Mouse (Mus musculus) myocyte (in vitro differentiated cells): ENCODE measurements at regions not wholly inside any gene's neighbourhood (a gene's known extent, or its start where the extent isn't known, plus 50 kb on each side); places are given as distances from the start of the nearest gene placed in this dataset.
A peak's percentile ranks its signal among the peaks of the same experiment; 100 is the strongest.

Experiments
- H3K27me3 ChIP-seq: one replicate; pipeline ENCODE4 v1.6.1; 2011; ENCODE audit not compliant: control insufficient read depth, insufficient read depth, insufficient read length
- H3K36me3 ChIP-seq: one replicate; pipeline ENCODE4 v1.6.1; 2011; ENCODE audit not compliant: control insufficient read depth, insufficient read depth
- H3K4me2 ChIP-seq: one replicate; pipeline ENCODE4 v1.6.1; 2011; ENCODE audit warnings: low read depth, control low read depth
- H3K4me3 ChIP-seq: one replicate; pipeline ENCODE4 v1.5.1; 2011; ENCODE audit warnings: mild to moderate bottlenecking, control low read depth, moderate library complexity
- H3K79me2 ChIP-seq: one replicate; pipeline ENCODE4 v1.6.1; 2011; ENCODE audit not compliant: control insufficient read depth, insufficient read depth
- H3ac ChIP-seq: one replicate; pipeline ENCODE4 v1.6.1; 2011; ENCODE audit not compliant: control insufficient read depth, insufficient read length
- CEBPB ChIP-seq: IDR thresholded peaks from 2 replicates; pipeline ENCODE4 v1.6.1; 2011; ENCODE audit warnings: mild to moderate bottlenecking, moderate library complexity; ENCODE audit not compliant: poor library complexity, insufficient read depth, severe bottlenecking
- E2F4 ChIP-seq: IDR thresholded peaks from one replicate; pipeline ENCODE4 v1.6.1; 2011; ENCODE audit warnings: mild to moderate bottlenecking, control low read depth, moderate library complexity; ENCODE audit not compliant: insufficient read depth
- MAX ChIP-seq: IDR thresholded peaks from one replicate; pipeline ENCODE4 v1.6.1; 2011; ENCODE audit warnings: low read depth, mild to moderate bottlenecking, control low read depth
- MYOD1 ChIP-seq, 3 experiments: IDR thresholded peaks; one replicate each; pipeline ENCODE4 v1.6.1; 2011; ENCODE audit warnings: control low read depth in 2 of 3, low read depth in 2 of 3, mild to moderate bottlenecking in 2 of 3, moderate library complexity in 1 of 3; ENCODE audit not compliant: insufficient read length in 2 of 3, control insufficient read depth in 1 of 3
- MYOG ChIP-seq, 3 experiments: IDR thresholded peaks; one replicate each; pipeline ENCODE4 v1.6.1; 2011; ENCODE audit warnings: control low read depth in 2 of 3, low read depth in 2 of 3, mild to moderate bottlenecking in 2 of 3; ENCODE audit not compliant: insufficient read length in 2 of 3, control insufficient read depth in 1 of 3, insufficient read depth in 1 of 3
- POLR2A ChIP-seq: IDR thresholded peaks from one replicate; pipeline ENCODE4 v1.6.1; 2011; ENCODE audit warnings: low read depth, mild to moderate bottlenecking, control low read depth, moderate library complexity; ENCODE audit not compliant: insufficient read length
- POLR2AphosphoS2 ChIP-seq: IDR thresholded peaks from one replicate; pipeline ENCODE4 v1.6.1; 2011; ENCODE audit warnings: low read depth, control low read depth; ENCODE audit not compliant: insufficient read length
- REST ChIP-seq: IDR thresholded peaks from one replicate; pipeline ENCODE4 v1.6.1; 2011; ENCODE audit warnings: mild to moderate bottlenecking, control low read depth, moderate library complexity; ENCODE audit not compliant: insufficient read depth, insufficient read length
- SRF ChIP-seq: IDR thresholded peaks from one replicate; pipeline ENCODE4 v1.6.1; 2011; ENCODE audit warnings: low read depth; ENCODE audit not compliant: control insufficient read depth, insufficient read length
- TCF12 ChIP-seq: IDR thresholded peaks from one replicate; pipeline ENCODE4 v1.6.1; 2011; ENCODE audit warnings: mild to moderate bottlenecking, control low read depth; ENCODE audit not compliant: poor library complexity, insufficient read depth, severe bottlenecking
- TCF3 ChIP-seq: IDR thresholded peaks from one replicate; pipeline ENCODE4 v1.6.1; 2011; ENCODE audit warnings: low read depth, control low read depth; ENCODE audit not compliant: insufficient read length
- USF1 ChIP-seq: IDR thresholded peaks from one replicate; pipeline ENCODE4 v1.6.1; 2011; ENCODE audit warnings: low read depth, mild to moderate bottlenecking, control low read depth, moderate library complexity

GRCm38 (mm10) chr11:56349766-56350165 lies 309.0 kb upstream of the Nmur2 start:
- TF ChIP-seq REST, result no peak
- Histone ChIP-seq H3K27me3 (no peaks in the 10 kb centered on the region), H3K36me3 (no peaks in the 10 kb centered on the region), H3K4me3 (no peak overlapping the region), H3K4me2 (no peak overlapping the region), H3K79me2 (no peaks in the 10 kb centered on the region), H3ac (no peak overlapping the region)

GRCm38 (mm10) chr11:56348408-56348807 lies 307.6 kb upstream of the Nmur2 start:
- H3ac ChIP-seq, result no peak overlapping the region
- H3K4me2 ChIP-seq, result no peak overlapping the region
- TF ChIP-seq MYOD1 (IDR thresholded peaks at IDR 0.05; ENCODE audit: control insufficient read depth in 1 of 3, insufficient read length in 2 of 3, low read depth in 2 of 3) (no peak), POLR2AphosphoS2 (no peak), TCF3 (no peak), SRF (no peak), TCF12 (no peak), POLR2A (no peak), USF1 (no peak), REST (no peak), MYOG (IDR thresholded peaks at IDR 0.05; ENCODE audit: control insufficient read depth in 1 of 3, insufficient read depth in 1 of 3, insufficient read length in 2 of 3, low read depth in 2 of 3) (no peak), E2F4 (no peak), MAX (no peak), CEBPB (no peak)
- no peaks in the 10 kb centered on the region for H3K79me2 ChIP-seq
- H3K27me3 ChIP-seq, result no peaks in the 10 kb centered on the region
- H3K36me3 ChIP-seq, result no peaks in the 10 kb centered on the region
- H3K4me3 ChIP-seq, result no peak overlapping the region

DNA sequence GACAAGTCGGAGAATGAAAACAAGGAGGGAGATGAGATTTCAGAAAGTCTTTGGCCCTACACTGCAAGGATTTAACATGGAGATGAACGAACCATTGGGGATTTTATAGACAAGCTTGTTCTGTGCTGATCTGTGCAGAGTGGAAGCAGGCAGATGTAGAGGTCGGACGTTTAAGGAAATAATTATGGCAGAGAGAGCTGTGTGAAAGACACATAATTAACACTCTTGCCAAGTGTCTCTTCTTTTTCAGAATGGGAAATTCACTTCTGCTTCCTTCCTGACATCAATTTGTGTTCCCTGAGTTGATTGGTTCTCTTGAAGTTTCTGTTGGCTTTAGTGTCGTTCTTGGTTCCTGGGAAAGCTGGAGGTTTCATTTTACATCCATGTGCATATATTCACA lies 302.3 kb upstream of the Nmur2 start:
- no peaks in the 10 kb centered on the region for H3K36me3 ChIP-seq

GRCm38 (mm10) chr11:56341731-56342130 lies 300.9 kb upstream of the Nmur2 start:
- TF ChIP-seq TCF3 (no peak), E2F4 (no peak), POLR2A (no peak), MYOD1 (IDR thresholded peaks at IDR 0.05; ENCODE audit: control insufficient read depth in 1 of 3, insufficient read length in 2 of 3, low read depth in 2 of 3) (no peak), SRF (no peak), REST (no peak), CEBPB (no peak), MYOG (IDR thresholded peaks at IDR 0.05; ENCODE audit: control insufficient read depth in 1 of 3, insufficient read depth in 1 of 3, insufficient read length in 2 of 3, low read depth in 2 of 3) (no peak), TCF12 (no peak)
- H3K4me3 ChIP-seq, result no peak overlapping the region
- no peak overlapping the region for H3ac ChIP-seq
- H3K79me2 ChIP-seq, result no peaks in the 10 kb centered on the region
- no peaks in the 10 kb centered on the region for H3K36me3 ChIP-seq
- peak overlapping the region; percentile 68 for H3K4me2 ChIP-seq
- no peaks in the 10 kb centered on the region for H3K27me3 ChIP-seq

More for the DNA sequence above, 302.3 kb upstream of the Nmur2 start:
- H3K79me2 ChIP-seq, result no peaks in the 10 kb centered on the region
- TF ChIP-seq TCF3, result no peak
- TF ChIP-seq CEBPB, result no peak
- no peak for TF ChIP-seq MYOG (IDR thresholded peaks at IDR 0.05; ENCODE audit: control insufficient read depth in 1 of 3, insufficient read depth in 1 of 3, insufficient read length in 2 of 3, low read depth in 2 of 3)
- no peak for TF ChIP-seq SRF
- TF ChIP-seq USF1, result no peak
- TF ChIP-seq TCF12, result no peak
- no peak for TF ChIP-seq POLR2AphosphoS2
- no peak for TF ChIP-seq MAX
- no peak for TF ChIP-seq MYOD1 (IDR thresholded peaks at IDR 0.05; ENCODE audit: control insufficient read depth in 1 of 3, insufficient read length in 2 of 3, low read depth in 2 of 3)
- TF ChIP-seq E2F4, result no peak
- no peak for TF ChIP-seq POLR2A
- TF ChIP-seq REST, result no peak
- no peak overlapping the region for H3K4me2 ChIP-seq
- H3K4me3 ChIP-seq, result no peak overlapping the region
- no peaks in the 10 kb centered on the region for H3K27me3 ChIP-seq
- no peak overlapping the region for H3ac ChIP-seq

DNA sequence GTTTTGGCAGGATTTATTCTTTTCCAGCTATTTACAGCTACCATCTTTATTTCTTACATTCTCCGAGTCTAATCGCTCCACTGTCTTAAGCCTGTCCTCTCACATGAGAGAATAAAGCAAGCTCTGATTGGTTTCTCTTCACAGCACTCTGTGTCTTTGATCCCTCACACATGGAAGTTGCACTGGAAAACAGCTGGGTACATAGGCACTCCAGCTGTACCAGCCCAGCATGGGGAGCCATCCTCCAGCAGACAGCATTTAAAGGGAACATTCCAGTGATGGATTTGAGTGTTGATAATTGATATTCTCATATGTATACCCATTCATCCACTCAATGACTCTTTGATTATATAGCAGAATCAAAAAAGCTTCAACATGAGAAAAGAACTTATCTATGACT lies 300.2 kb upstream of the Nmur2 start:
- H3K36me3 ChIP-seq, result no peaks in the 10 kb centered on the region
- peak overlapping the region; percentile 68 for H3K4me2 ChIP-seq
- no peak for TF ChIP-seq TCF3
- TF ChIP-seq MYOD1 (IDR thresholded peaks at IDR 0.05; ENCODE audit: control insufficient read depth in 1 of 3, insufficient read length in 2 of 3, low read depth in 2 of 3), result peak in 1 of 3 experiments; percentile 12
- H3K79me2 ChIP-seq, result no peaks in the 10 kb centered on the region
- no peaks in the 10 kb centered on the region for H3K27me3 ChIP-seq
- no peak overlapping the region for H3K4me3 ChIP-seq
- H3ac ChIP-seq, result no peak overlapping the region
